Mouse (Mus musculus) hematopoietic stem cell, adult 5-6 weeks (primary cell): ENCODE data around the gene AY074887. TPM values are rescaled to one million over a fixed set of nuclear protein-coding genes. Genes with fewer than 3 reads are reported as not detected.

ENCODE experiments used
- ATAC-seq, 2 experiments: fragments of 125-278 bp in 1 of 2; replicated peaks in 1 of 2; 2 replicates each; pipeline ENCODE4 v1.8.0; 2016 to 2017; ENCODE audit warnings: inconsistent platforms in 2 of 2, mild to moderate bottlenecking in 2 of 2, moderate number of reproducible peaks in 2 of 2, low read depth in 1 of 2, moderate TSS enrichment in 1 of 2; ENCODE audit not compliant: low FRiP score in 2 of 2, poor library complexity in 2 of 2, severe bottlenecking in 2 of 2, insufficient read depth in 1 of 2, low TSS enrichment in 1 of 2
- total RNA-seq: library from RNA; stranded (forward); fragments of 172-1452, 232-1000 nt; gene quantifications from 2 replicates; pipeline ENCODE4 v1.2.3, GENCODE M21; 2017

Gene AY074887
- total RNA-seq, 1 experiment from 2014 or later = 3.9 TPM

- no peak for ATAC-seq
These were observed 30.9 kb downstream of the AY074887 start for GRCm38 (mm10) chr9:54919946-54920345.

GRCm38 (mm10) chr9:54918781-54919180 is 32.0 kb downstream of the AY074887 start:
- ATAC-seq = no peak

GRCm38 (mm10) chr9:54918191-54918590 is 32.6 kb downstream of the AY074887 start:
- ATAC-seq = no peak

- ATAC-seq = peak; percentile 94 to 97
These were observed 33.7 kb downstream of the AY074887 start, which contains the start of gene Hykk for GRCm38 (mm10) chr9:54917010-54917677. Gene Hykk, plus strand, starts transcription at chr9:54917283.

DNA sequence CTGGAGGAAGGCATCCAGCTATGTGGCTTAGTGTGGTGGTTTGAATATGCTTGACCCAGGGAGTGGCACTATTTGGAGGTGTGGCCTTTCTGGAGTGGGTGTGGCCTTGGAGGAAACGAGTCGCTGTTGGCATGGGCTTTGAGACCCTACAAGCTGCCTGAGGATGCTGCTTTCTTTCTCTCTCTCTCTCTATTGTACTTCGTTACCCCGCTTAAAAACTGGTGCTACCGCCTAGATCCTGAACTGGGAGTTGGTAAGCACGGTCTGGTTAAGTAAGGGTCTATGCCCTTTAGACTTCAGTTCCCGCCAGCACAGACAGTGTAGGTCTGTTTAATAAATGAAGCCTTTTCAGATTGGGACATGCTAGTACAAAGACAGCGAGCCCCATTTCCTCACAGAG is 34.4 kb downstream of the AY074887 start:
- ATAC-seq = no peak

DNA sequence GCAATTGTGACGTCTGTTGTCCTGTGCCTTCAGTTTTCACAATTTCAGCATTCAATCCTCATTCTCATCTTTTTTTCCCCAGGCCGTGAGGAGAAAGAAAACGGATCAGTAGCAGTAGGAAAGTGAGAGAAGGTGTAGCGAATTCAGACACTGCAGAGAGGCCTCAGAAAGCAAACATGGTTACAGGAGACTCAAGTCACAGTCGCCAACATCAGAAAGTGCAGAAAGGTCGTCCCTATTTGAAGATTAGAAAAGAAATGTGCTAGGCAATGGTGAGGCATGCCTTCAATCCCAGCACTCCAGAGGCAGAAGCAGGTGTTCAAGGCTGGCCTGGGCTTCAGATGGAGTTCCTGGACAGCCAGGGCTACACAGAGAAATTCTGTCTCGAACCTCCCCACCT is 35.2 kb downstream of the AY074887 start:
- no peak for ATAC-seq

DNA sequence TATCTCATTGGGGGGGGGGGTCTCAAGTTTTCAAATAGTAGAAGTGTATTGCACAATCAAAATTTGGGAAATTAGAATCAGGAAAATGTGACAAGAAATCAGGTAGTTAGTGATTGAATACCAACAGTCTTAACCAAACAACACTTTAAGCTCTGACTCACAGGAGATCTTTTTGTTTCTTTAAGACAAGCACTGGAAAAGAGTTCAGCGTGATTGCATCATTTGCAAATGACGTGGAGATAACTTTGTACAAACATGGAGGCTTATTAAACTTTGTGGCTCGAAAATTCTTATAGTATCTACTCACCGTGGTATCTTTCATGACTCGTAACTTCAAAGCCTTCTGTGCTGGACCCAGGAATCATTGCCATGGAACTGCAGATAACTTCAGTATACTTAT is 41.4 kb downstream of the AY074887 start:
- ATAC-seq = no peak

Other genes with a start within 250 kb of the AY074887 start
- 68.3 and 98.6 TPM in 2 replicates for gene Wdr61, start 216.5 kb downstream of the AY074887 start, total RNA-seq
- gene Crabp1, start 186.2 kb downstream of the AY074887 start, total RNA-seq = not detected in 2 replicates
- gene Ireb2, start 87.2 kb downstream of the AY074887 start, total RNA-seq = 54.0 and 61.2 TPM in 2 replicates
- 0.40 and 1.1 TPM in 2 replicates for gene Hykk, start 33.7 kb downstream of the AY074887 start, total RNA-seq
- gene Psma4, start 208 bp downstream of the AY074887 start, total RNA-seq = 327 and 385 TPM in 2 replicates
- gene Chrna5, start 29.9 kb upstream of the AY074887 start, total RNA-seq = not detected in 2 replicates
- gene Chrna3, start 75.6 kb upstream of the AY074887 start, total RNA-seq = not detected in 2 replicates
- gene Chrnb4, start 97.8 kb upstream of the AY074887 start, total RNA-seq = not detected in 2 replicates
- gene Ube2q2, start 197.9 kb upstream of the AY074887 start, total RNA-seq = 48.0 and 56.2 TPM in 2 replicates